Mouse (Mus musculus) hindlimb bud, embryonic 11.5 days (tissue): ENCODE results near the gene Slco1a4.
A peak's percentile ranks its signal among the peaks of the same experiment; 100 is the strongest.
"Not testable (repeated sequence)": the region's sequence is repeated elsewhere in the genome, so short reads cannot be mapped to it uniquely, and the experiment has no call there.

Experiments used
- DNase-seq: peaks from one replicate; pipeline ENCODE4 v3.0.0-alpha.2; 2012; ENCODE audit warnings: low read depth, low spot score; ENCODE audit errors: extremely low spot score

The Slco1a4 gene

DNA sequence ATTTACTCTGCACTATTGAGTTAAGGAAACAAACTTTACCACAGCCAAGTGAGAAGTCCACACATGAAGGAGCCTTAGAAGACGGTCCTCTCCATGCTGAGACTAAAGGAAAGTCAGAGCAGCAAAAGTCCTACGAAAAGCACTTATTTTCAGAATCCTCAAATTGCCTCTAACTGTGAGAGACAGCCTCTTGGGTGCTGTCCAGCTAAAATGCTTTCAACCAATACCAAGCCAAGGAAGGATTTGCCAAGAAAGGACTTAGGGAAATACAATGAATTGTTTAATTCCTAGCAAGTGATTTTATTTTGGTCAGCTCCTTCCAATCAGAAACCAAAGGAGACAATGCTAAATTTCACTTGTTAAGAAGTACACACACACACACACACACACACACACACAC, at the start of gene Slco1a4:
Gene Slco1a4, minus strand, starts transcription at position 115 of the 400 bp plus-strand sequence.
- no peak for DNase-seq

DNA sequence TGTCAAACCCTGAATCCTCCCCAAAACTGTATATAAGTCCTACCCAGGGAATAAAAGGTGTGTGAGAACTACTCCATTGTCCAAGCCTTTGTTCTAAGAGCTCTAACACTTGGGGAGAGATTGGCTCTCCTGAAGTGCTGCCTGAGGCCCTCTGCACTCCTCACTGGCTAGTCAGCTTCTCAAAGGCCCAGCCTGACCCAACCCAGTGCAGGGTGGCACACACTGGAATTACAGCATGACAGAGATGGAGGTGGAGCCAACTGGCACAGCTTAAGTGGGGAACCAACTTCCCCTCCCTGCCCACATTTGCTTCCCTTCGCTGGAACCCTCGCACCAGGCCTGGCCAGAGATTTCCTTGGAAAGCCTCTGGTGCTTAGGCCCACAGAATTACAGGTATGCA, 42.2 kb upstream of the Slco1a4 start:
- DNase-seq: no peak

- no peak for DNase-seq
Observed at GRCm38 (mm10) chr6:141889723-141890122, 33.7 kb upstream of the Slco1a4 start.

DNA sequence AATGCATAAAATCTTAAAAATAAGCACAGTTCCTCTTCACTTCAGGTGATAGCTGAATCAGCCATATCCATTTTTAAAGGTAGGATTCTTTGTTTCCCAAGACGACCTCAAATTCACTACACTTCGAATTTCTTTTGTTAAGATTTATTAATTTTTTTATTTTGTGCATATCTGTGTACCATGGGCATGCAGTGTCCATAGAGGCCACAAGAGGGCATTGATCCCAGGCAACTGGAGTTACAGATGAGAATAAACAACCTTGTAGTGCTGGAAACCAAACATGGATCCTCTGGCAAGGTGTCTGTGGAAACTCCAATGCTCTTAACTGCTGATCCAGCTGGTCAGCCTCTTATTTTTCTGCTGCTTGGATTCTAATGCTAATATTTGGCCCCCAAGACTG, 32.2 kb upstream of the Slco1a4 start:
- no peak for DNase-seq

DNA sequence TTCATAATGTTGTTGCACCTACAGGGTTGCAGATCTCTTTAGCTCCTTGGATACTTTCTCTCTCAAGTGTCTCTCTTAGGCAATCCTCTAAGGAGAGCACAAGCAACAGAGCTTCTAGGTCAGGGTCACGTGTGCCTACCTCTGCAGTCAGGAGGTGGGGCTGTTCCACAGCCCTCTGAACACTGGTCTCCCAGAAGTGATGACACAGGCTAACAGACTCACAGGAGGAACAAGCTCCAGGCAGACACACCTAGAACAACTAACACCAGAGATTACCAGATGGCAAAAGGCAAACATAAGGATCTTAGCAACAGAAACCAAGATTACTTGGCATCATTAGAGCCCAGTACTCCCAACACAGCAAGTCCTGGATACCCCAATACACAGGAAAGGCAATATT, 26.6 kb upstream of the Slco1a4 start:
- DNase-seq: no peak

GRCm38 (mm10) chr6:141875742-141876141, 19.7 kb upstream of the Slco1a4 start:
- not testable (repeated sequence) for DNase-seq

GRCm38 (mm10) chr6:141871711-141872110, 15.7 kb upstream of the Slco1a4 start:
- DNase-seq: no peak

DNA sequence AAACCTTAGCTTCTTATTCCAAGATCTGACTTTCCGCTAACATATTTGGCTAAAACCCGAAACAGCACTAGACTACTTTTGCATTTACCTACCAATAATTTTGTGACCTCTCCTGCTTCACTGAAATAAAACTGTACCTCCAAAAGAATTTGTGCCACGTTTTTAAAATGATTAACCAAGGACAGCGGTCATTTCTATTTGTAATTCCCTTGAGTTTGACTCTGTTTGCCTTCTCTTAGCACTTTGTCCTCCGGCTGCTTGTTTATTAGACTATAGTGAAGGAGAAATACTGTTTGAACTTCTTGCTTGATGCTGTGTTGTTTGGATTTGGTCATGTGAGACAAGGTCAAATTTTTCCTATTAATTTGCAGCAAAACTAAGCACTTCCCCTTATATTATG, 12.7 kb upstream of the Slco1a4 start:
- no peak for DNase-seq

DNA sequence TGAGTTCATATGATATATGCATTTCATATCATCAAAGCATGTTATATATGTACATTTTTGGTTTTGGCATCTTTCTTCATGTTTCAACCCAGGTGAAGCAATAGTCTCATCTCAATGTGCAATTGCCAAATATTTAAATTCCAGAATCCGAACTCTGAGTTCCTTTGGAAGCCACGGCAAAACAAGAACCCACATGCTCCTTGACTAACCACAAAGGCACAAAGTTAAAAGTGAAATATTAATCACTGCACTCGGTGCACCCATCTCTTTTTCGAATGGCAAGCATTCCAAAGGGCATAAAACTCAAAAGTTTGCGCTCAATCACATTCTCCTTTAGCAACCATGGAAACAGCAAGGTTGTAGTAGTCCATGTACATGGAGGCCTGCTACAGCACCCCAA, 10.0 kb upstream of the Slco1a4 start:
- DNase-seq: no peak

DNA sequence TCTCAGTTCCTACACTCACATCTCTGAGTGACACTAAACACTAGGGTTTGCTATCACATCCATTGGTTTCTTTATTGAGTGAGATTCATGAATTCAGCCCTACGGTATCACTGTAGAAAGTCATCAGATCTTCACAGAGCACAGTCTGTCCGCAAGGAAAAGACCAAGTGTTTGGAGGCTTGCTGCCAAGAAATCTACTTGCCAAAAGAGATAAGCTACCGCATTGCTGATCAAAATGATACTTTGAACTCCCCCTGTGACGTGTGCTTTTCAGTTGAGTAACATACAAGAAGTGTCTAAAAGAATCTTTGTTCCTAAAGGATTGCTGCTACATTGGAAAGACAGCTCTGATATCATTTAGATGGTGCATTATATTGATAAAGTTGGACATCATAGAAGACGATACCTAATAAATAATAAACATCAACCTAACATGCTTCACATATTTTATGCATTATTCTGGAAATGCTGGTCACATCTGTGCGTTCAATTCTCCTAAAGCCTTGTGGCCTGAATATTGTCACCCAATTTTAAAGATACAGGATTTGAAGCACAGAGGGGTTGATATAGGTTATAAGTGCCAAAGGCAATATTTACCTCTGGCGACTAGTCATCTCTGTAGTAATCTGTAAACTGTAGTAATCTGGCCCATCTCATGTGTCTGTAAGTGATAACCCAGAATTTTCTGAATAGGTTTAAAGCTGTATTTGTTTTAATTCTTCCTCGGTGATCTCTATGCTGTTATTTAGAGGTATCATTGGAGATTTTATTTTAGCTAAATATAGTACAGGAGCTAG, 1.9 kb upstream of the Slco1a4 start:
- no peak for DNase-seq

DNA sequence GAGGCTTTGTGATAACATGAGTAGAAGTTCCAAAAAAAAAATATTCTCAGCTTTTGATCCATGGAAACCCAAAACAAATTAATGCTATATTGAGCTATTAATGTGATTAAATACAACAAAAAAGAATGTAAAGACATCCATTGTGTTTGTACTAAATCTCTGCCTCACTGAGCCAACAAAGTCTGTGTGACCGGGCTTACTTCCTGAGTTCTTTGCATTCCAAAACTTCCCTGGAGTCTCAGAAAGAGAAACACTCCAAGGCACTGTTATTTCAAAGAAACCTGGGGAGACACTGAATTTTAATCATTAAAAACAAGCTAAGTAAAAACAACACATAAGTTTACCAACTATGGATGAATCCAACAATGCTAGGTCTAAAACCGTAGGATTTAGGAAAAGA, 2.4 kb downstream of the Slco1a4 start:
- no peak for DNase-seq

- DNase-seq: no peak
Observed at GRCm38 (mm10) chr6:141849051-141849450, 6.9 kb downstream of the Slco1a4 start.

DNA sequence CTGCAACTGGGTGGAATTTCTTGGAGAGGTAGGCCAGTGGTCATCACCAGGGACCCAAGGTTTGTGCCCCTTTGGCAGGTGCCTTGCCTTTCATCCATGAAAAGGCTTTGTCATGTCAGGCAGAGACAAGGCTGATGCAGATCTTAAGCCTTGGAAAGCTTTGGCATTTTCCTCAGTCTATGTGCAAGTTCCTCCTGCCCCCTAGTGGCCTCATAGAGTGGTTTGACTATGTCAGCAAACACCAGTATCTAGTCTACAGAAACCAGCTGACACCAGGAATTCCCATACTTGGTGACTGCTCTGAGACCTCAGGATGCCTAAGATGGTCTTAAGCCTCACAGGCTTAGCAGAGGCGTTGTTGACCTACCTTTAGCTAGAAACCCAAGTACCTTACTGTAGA, 58.2 kb downstream of the Slco1a4 start:
- peak; percentile 35 for DNase-seq

DNA sequence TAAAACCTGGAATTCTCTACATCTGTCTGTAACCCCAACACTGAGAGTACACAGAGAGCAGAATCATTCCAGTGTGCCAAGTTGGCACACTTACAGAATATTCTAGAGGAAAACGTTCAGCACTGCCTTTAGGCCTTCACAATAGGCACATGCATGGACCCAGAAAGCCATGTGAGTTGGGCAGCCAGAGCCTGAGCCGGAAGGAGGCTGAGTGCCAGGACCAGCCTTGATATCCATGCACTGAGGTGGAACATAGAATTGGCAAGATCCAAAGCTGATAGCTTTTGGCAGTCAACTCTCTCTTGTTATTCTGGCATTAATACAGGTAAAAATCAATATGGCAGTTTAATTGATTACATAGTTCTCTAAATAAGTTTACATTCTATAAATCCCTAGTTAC, 81.5 kb downstream of the Slco1a4 start:
- no peak for DNase-seq

- DNase-seq: no peak
Observed at GRCm38 (mm10) chr6:141773710-141774109, 82.3 kb downstream of the Slco1a4 start, which contains the start of gene Gm5724. Gene Gm5724 (minus strand): TSS chr6:141773810.
